Mouse (Mus musculus): ENCODE measurements around the gene Klhdc8a. TPM values are rescaled to one million over a fixed set of nuclear protein-coding genes. Genes with fewer than 3 reads are reported as not detected.

Klhdc8a gene
- polyA plus RNA-seq, 1 experiment: 0.69 TPM

DNA sequence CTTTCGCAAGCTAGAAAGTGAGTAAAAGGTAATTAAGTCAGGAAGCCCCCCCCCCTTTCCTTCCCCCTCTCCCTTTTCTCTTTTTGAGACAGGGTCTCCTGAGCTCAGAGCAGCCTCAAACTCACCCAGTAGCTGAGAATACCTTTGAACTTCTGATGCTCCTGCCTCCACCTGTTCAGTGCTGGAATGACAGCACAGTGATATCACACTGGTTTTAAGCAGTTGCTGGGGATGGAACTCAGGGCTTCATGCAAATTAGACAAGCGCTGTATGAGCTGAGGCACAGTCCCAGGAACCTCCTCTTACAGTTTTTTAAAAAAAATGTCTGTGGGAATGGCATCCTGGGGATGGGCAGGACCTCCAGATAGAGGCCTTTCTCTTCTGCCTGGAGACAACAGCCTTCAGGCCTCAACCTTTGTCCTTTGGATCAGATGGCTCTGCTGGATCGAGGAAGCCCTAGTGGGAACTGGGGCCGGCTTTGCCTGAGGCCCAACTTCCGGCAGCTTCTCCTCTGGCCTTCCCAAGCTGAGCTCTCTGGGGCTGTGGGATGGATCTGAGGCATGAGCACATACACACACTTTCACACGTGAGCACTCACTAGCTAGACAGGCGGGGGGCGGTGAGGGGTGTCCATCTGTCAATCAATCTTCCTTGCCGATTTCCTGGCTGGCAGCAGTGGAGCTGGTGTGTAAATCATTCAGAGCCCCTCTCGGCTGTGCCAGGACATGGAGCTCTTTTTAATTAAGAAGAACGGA, 7.3 kb upstream of the Klhdc8a start:
- no peaks in the 10 kb centered on the region for H3K36me3 ChIP-seq (ENCODE audit: control insufficient read depth, insufficient read depth, low read length)
- no peak overlapping the region for H3K27ac ChIP-seq (ENCODE audit: control insufficient read depth, insufficient read depth, low read depth, low read length)
- no peaks in the 10 kb centered on the region for H3K4me1 ChIP-seq (ENCODE audit: control insufficient read depth, insufficient read depth, low read length)
- no peaks in the 10 kb centered on the region for H3K27me3 ChIP-seq (ENCODE audit: control insufficient read depth, insufficient read depth, low read length)
- TF ChIP-seq CTCF (IDR thresholded peaks at IDR 0.05; ENCODE audit: control insufficient read depth, insufficient read depth, insufficient replicate concordance, low read depth, low read length) (no peak), POLR2A (IDR thresholded peaks at IDR 0.05; ENCODE audit: control insufficient read depth, low read depth, low read length) (no peak)
- H3K4me3 ChIP-seq (ENCODE audit: control insufficient read depth, low read depth, low read length): no peak overlapping the region

DNA sequence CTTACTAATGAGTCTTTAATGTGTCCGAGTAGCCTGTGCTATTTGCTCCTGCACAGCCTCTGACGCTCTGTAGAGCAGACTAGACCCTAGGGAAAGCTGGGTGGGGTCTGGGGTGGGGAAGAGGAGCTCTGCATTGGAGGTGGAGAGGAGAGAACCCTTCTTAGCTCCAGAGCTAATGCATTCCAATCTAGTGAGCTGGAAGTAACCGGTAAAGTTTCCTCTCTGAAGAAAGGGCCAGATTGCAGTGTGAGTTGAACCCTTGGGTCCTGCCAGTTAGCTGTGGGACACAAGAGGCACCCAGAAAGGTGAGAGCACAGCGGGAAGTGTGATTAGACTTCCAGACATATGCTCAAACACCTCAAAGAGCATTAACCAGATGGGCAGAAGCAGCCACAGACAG, 6.7 kb upstream of the Klhdc8a start:
- Histone ChIP-seq H3K27ac (ENCODE audit: control insufficient read depth, insufficient read depth, low read depth, low read length) (no peak overlapping the region), H3K36me3 (ENCODE audit: control insufficient read depth, insufficient read depth, low read length) (no peaks in the 10 kb centered on the region), H3K27me3 (ENCODE audit: control insufficient read depth, insufficient read depth, low read length) (no peaks in the 10 kb centered on the region), H3K4me1 (ENCODE audit: control insufficient read depth, insufficient read depth, low read length) (no peaks in the 10 kb centered on the region), H3K4me3 (ENCODE audit: control insufficient read depth, low read depth, low read length) (no peak overlapping the region)
- TF ChIP-seq CTCF (IDR thresholded peaks at IDR 0.05; ENCODE audit: control insufficient read depth, insufficient read depth, insufficient replicate concordance, low read depth, low read length) (no peak), POLR2A (IDR thresholded peaks at IDR 0.05; ENCODE audit: control insufficient read depth, low read depth, low read length) (no peak)

DNA sequence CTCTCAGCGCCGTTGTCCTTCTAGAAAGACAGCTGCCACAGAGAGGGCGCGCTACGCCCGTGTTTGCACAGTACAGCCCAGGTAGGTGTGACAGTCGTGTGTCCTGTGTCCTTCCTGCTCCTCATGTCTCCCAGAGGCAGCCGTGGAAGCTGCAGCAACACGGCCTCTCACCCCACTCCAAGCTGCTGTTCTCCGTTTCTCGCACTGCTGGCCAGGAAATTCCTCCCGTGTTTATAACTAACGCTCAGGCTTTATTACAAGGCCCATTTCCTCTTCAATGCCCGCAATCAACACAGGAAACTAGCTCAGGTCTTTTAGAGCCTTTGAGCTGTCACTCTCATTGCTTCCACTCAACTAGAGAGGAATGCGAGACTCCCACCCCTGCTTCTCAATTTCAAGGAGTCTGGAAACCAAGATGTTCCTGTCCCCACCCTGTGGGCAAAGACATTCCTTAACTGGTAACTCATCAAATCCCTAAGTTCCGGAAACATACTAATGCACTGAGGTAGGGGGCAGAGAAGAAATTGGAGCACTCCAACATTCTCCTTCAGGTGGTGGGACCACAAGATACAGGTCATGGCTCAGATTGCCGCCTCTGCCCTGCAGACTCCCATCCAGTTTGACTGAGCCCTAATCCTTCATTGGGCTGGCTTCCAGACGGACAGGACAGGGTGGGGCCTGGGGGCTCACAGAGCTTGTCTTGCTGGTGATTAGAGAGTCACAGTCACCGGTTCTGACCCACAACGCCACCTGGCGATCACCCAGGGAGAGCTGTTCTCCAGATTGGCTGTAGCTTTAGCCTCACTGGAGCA, 5.9 kb upstream of the Klhdc8a start:
- no peaks in the 10 kb centered on the region for H3K27me3 ChIP-seq (ENCODE audit: control insufficient read depth, insufficient read depth, low read length)
- H3K36me3 ChIP-seq (ENCODE audit: control insufficient read depth, insufficient read depth, low read length): no peaks in the 10 kb centered on the region
- no peak overlapping the region for H3K27ac ChIP-seq (ENCODE audit: control insufficient read depth, insufficient read depth, low read depth, low read length)
- H3K4me1 ChIP-seq (ENCODE audit: control insufficient read depth, insufficient read depth, low read length): no peaks in the 10 kb centered on the region
- TF ChIP-seq POLR2A (IDR thresholded peaks at IDR 0.05; ENCODE audit: control insufficient read depth, low read depth, low read length): no peak
- TF ChIP-seq CTCF (IDR thresholded peaks at IDR 0.05; ENCODE audit: control insufficient read depth, insufficient read depth, insufficient replicate concordance, low read depth, low read length): no peak
- H3K4me3 ChIP-seq (ENCODE audit: control insufficient read depth, low read depth, low read length): no peak overlapping the region

- Histone ChIP-seq H3K4me1 (ENCODE audit: control insufficient read depth, insufficient read depth, low read length) (peaks cover 14% of the 10 kb centered on the region), H3K27ac (ENCODE audit: control insufficient read depth, insufficient read depth, low read depth, low read length) (no peak overlapping the region), H3K27me3 (ENCODE audit: control insufficient read depth, insufficient read depth, low read length) (no peaks in the 10 kb centered on the region; the same call in 1 of the 2 replicates), H3K36me3 (ENCODE audit: control insufficient read depth, insufficient read depth, low read length) (no peaks in the 10 kb centered on the region), H3K4me3 (ENCODE audit: control insufficient read depth, low read depth, low read length) (no peak overlapping the region)
- TF ChIP-seq POLR2A (IDR thresholded peaks at IDR 0.05; ENCODE audit: control insufficient read depth, low read depth, low read length): no peak
- TF ChIP-seq CTCF (IDR thresholded peaks at IDR 0.05; ENCODE audit: control insufficient read depth, insufficient read depth, insufficient replicate concordance, low read depth, low read length): no peak
Observed at GRCm38 (mm10) chr1:132295506-132295905, 2.9 kb upstream of the Klhdc8a start.

- Histone ChIP-seq H3K27me3 (ENCODE audit: control insufficient read depth, insufficient read depth, low read length) (no peaks in the 10 kb centered on the region; the same call in 1 of the 2 replicates), H3K4me3 (ENCODE audit: control insufficient read depth, low read depth, low read length) (no peak overlapping the region), H3K36me3 (ENCODE audit: control insufficient read depth, insufficient read depth, low read length) (no peaks in the 10 kb centered on the region), H3K4me1 (ENCODE audit: control insufficient read depth, insufficient read depth, low read length) (peaks cover 14% of the 10 kb centered on the region), H3K27ac (ENCODE audit: control insufficient read depth, insufficient read depth, low read depth, low read length) (no peak overlapping the region)
- TF ChIP-seq CTCF (IDR thresholded peaks at IDR 0.05; ENCODE audit: control insufficient read depth, insufficient read depth, insufficient replicate concordance, low read depth, low read length) (no peak), POLR2A (IDR thresholded peaks at IDR 0.05; ENCODE audit: control insufficient read depth, low read depth, low read length) (no peak)
Observed at GRCm38 (mm10) chr1:132296051-132296450, 2.4 kb upstream of the Klhdc8a start.

DNA sequence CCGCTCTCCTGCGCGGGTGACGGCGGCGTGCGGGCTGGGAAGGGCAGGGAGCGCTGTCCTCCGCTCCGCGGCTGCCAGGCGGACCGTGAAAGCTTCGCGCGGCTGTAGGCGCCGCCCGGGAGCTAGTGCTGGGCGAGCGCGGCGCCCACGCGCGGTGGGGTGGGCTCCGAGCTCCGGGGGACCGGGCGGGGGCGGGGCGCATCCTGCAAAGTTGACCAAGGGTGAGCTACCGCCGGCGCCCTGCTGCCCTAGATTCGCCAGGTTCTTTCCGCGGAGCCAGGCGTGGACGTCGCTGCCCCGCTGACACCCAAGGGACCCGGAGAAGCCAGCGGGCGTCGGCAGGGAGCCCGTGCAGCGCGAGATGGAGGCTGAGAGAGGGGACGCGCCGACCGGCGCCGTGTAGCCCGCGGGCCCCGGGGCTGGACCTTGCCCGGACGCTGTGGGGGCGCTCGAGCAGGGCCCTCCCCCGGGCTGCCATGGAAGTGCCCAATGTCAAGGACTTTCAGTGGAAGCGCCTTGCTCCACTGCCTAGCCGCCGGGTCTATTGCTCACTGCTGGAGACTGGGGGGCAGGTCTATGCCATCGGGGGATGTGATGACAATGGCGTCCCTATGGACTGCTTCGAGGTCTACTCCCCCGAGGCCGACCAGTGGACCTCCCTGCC, 507 bp downstream of the Klhdc8a start:
- Histone ChIP-seq H3K27me3 (ENCODE audit: control insufficient read depth, insufficient read depth, low read length) (no peaks in the 10 kb centered on the region; the same call in 1 of the 2 replicates), H3K36me3 (ENCODE audit: control insufficient read depth, insufficient read depth, low read length) (no peaks in the 10 kb centered on the region), H3K4me1 (ENCODE audit: control insufficient read depth, insufficient read depth, low read length) (peaks cover 14% of the 10 kb centered on the region), H3K4me3 (ENCODE audit: control insufficient read depth, low read depth, low read length) (peak overlapping the region; percentile 79), H3K27ac (ENCODE audit: control insufficient read depth, insufficient read depth, low read depth, low read length) (no peak overlapping the region)
- TF ChIP-seq CTCF (IDR thresholded peaks at IDR 0.05; ENCODE audit: control insufficient read depth, insufficient read depth, insufficient replicate concordance, low read depth, low read length) (no peak), POLR2A (IDR thresholded peaks at IDR 0.05; ENCODE audit: control insufficient read depth, low read depth, low read length) (no peak)

GRCm38 (mm10) chr1:132299744-132300143, 1.3 kb downstream of the Klhdc8a start:
- Histone ChIP-seq H3K4me1 (ENCODE audit: control insufficient read depth, insufficient read depth, low read length) (peaks cover 14% of the 10 kb centered on the region), H3K27ac (ENCODE audit: control insufficient read depth, insufficient read depth, low read depth, low read length) (no peak overlapping the region), H3K27me3 (ENCODE audit: control insufficient read depth, insufficient read depth, low read length) (no peaks in the 10 kb centered on the region; the same call in 1 of the 2 replicates), H3K4me3 (ENCODE audit: control insufficient read depth, low read depth, low read length) (no peak overlapping the region), H3K36me3 (ENCODE audit: control insufficient read depth, insufficient read depth, low read length) (no peaks in the 10 kb centered on the region)
- TF ChIP-seq CTCF (IDR thresholded peaks at IDR 0.05; ENCODE audit: control insufficient read depth, insufficient read depth, insufficient replicate concordance, low read depth, low read length) (no peak), POLR2A (IDR thresholded peaks at IDR 0.05; ENCODE audit: control insufficient read depth, low read depth, low read length) (no peak)

All from testis, adult 2 months (tissue).